26 mouse cellular contexts compared by ENCODE assay signal in genomic region chr7:83471111-83471510, GRCm38 (mm10).
"Had no signal": no experiment of that assay in that cellular context is flagged by ENCODE, and none has a peak within 500 bp of the region (broad histone marks: within the 10 kb centered on the region; RNA-seq: fewer than 3 reads in every experiment).

No protein-coding gene starts in this region.

- H3K9ac ChIP-seq: heart, embryonic 12.5 days; hindbrain, embryonic 12.5 days; hindbrain, embryonic 15.5 days; intestine, embryonic 15.5 days; limb, embryonic 12.5 days; liver, embryonic 13.5 days had no signal

- H3K4me1 ChIP-seq: hindbrain, embryonic 10.5 days; hindbrain, embryonic 12.5 days; liver, embryonic 13.5 days had no signal

- H3K36me3 ChIP-seq: heart, embryonic 10.5 days; heart, embryonic 12.5 days; hindbrain, embryonic 10.5 days; hindbrain, embryonic 12.5 days; hindbrain, embryonic 15.5 days; intestine, embryonic 15.5 days; limb, embryonic 10.5 days; limb, embryonic 12.5 days; liver, embryonic 13.5 days had no signal

- ATAC-seq: inflammation-experienced regulatory T-cells, adult 6 months; intestine, embryonic 15.5 days; intestine, postnatal 0 days had no signal

- H3K27ac ChIP-seq: gastrocnemius, adult 2 months; heart, embryonic 10.5 days; hindbrain, embryonic 10.5 days; hindbrain, embryonic 12.5 days; hindbrain, embryonic 15.5 days; intestine, embryonic 15.5 days; layer of hippocampus, adult 2 months; left cerebral cortex, adult 2 months; limb, embryonic 10.5 days; liver, embryonic 13.5 days had no signal

- H3K4me3 ChIP-seq: gastrocnemius, adult 2 months; heart, embryonic 10.5 days; heart, embryonic 12.5 days; hindbrain, embryonic 10.5 days; hindbrain, embryonic 12.5 days; hindbrain, embryonic 15.5 days; intestine, embryonic 15.5 days; layer of hippocampus, adult 2 months; left cerebral cortex, adult 2 months; limb, embryonic 10.5 days; limb, embryonic 12.5 days; liver, embryonic 13.5 days had no signal

- H3K9me3 ChIP-seq: heart, embryonic 10.5 days; hindbrain, embryonic 10.5 days; hindbrain, embryonic 12.5 days; hindbrain, embryonic 15.5 days; intestine, embryonic 15.5 days; limb, embryonic 10.5 days; liver, embryonic 13.5 days had no signal

- DNase-seq: gastrocnemius, adult 2 months; gastrocnemius, postnatal 10 days; gastrocnemius, postnatal 25 days; heart, adult 18-20 months; heart, postnatal 10 days; heart, postnatal 4 days; kidney, adult 18-20 months; kidney, adult 8-10 months; kidney, postnatal 10 days; kidney, postnatal 25 days; kidney, postnatal 4 days; liver; liver, embryonic 13.5 days had no signal

- H3K27me3 ChIP-seq: heart, embryonic 12.5 days; hindbrain, embryonic 12.5 days; hindbrain, embryonic 15.5 days; intestine, embryonic 15.5 days; limb, embryonic 12.5 days; liver, embryonic 13.5 days had no signal

- H3K4me2 ChIP-seq: heart, embryonic 12.5 days; hindbrain, embryonic 12.5 days; hindbrain, embryonic 15.5 days; intestine, embryonic 15.5 days; limb, embryonic 12.5 days; liver, embryonic 11.5 days; liver, embryonic 13.5 days had no signal
